Mouse (Mus musculus) right cerebral cortex, postnatal 14 days (tissue): ENCODE results near the gene Trim61.
A peak's percentile ranks its signal among the peaks of the same experiment; 100 is the strongest.
"Not testable (repeated sequence)": the region's sequence is repeated elsewhere in the genome, so short reads cannot be mapped to it uniquely, and the experiment has no call there.

Experiments
- DNase-seq: peaks from one replicate; pipeline ENCODE4 v3.0.0; 2022

The Trim61 gene

DNA sequence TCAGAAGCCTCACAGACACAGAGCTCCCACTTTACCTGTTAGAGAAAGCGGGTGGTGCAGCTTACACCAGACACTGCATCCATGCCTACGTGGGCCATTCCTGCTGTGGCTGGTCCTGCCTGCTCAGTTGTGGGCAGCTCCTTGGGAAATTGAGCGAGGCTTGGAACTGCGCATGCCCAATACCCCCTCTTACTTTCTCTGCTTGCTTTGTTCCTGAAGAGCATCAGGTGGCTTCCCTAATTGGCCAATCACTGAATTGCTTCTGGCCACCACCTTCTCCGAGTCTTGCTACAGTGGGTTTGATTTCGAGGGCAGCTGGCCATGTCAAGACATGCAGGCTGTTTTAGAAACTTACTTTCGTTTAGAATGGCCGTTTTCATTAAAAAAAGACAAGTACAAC lies at the start of gene Trim61, which contains the start of gene Trim60:
Gene Trim61 (minus strand): TSS at position 101 of the 400 bp plus-strand sequence.
Gene Trim60 (minus strand): TSS at position 162 of the 400 bp plus-strand sequence.
- no peak for DNase-seq

DNA sequence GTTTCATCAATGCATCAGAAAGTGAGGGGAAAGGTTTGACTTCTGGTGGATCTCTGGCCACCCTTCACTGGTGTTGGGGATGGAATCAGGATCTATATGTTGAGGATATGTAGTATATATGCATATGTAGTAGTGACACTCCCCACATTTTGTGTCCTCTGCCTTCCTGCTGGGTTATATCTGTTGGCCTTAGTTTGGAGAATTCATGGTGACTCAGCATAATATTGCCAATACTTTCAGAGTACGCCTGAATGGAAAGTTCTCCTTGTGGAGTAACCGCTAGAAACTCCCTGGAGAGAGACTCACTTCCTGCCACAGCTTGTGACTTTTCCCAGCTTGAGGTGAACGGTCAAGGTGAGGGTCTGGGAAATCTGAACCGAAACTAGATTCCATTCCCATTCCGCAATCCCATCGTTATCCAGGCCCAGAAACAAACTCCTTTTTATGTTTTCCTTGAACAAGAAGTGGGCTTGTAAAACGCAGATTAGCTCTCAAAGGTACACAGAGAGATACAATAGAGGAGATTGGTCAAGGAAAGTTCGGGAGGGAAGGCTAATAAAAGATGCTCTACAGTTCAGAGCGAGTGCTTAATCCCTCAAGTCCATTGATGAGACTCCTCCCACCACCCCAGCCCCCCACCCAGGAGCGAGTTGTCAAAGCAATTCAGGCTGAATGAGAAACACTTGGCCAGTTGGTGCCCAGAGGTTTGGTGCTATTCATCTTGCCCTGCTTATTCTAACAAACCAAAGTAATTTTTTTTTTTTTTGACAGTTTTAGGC lies 49.6 kb upstream of the Trim61 start:
- no peak for DNase-seq

DNA sequence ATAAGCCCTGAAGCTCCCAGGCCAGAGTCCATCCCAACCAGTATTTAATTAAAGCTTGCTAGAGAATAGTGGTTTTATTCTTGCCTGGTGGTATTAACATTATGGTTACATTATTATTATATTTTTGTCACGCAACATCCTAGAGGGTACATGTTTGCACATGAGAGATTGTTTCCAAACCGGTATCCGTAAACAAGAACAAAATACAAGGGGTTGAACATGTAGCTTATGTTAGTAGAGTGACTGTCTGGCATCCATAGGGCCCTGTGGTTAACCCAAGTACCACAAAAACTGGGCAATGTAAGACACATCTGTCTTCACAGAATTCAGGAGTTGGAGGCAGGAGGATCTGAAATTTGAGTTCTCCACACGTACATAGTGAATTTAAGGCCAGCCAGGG lies 48.7 kb upstream of the Trim61 start:
- no peak for DNase-seq

DNA sequence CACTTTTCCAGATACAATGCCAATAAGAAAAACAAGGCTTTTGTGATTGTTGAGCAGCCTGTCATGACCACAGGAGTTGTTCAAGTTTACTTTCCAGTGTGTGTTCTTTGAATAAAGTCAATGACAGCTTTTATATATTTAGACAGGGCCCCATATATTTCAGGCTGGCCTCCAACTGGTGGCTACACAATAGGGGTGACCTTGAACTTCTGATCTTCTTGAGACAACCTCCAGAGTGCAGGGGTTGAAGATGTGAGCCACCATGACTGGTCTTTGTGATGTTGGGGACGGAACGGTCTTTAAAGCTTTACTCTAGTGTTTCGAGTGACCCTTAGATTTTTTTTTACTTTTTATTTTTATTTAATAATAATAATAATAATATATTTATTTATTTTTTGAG lies 47.3 kb upstream of the Trim61 start:
- DNase-seq = no peak

DNA sequence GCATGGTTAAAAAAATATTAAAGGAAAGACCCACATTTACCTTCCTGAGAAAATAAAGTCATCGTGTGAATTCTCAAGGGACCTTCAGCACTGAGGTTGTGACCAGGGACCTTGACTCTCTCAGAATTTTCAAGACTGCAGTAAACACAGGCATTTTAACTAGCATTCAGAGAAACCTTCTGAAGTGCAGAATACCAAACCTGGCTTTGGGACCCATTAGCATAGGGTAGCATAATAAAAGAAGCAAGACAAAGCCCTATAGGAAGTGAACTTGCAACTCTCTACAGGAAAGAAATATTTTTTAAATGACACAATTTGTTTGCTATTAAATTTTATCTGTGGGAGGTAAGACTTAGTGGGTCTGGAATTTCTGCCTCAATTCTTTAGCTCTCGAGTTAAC lies 45.7 kb upstream of the Trim61 start:
- DNase-seq = no peak

DNA sequence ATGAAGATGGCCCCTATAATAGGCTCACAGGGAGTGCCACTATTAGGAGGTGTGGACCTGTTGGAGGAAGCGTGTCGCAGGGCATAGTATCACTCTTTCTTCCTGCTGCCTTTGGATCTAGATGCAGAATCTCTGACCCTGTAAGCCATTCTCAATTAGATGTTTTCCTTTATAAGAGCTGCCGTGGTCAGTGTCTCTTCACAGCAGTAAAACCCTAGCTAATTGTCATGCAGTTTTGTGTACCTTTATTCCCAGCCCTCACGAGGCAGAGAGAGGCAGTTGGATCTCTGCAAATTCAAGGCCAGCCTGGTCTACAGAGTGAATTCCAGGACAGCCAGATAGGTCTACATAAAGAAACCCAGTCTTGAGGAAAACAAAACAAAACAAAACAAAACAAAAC lies 43.9 kb upstream of the Trim61 start:
- no peak for DNase-seq

DNA sequence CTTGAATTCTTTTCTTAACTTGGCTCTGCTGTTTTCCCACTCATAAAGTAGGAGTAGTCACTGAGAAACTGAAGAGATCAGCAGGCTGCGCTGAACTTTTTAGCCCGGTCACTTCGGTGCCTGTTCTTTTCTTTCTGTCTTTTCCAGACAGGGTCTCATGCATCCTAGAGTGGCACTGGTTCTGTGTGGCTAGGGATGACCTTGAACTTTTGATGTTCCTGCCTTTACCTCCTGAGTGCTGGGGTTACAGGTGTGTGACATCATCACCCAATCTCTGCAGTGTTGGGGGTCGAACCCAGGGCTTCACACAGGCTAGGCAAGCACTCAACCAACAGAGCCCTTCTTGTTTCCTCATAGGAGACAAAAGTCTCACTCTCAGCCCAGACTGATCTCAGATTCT lies 38.4 kb upstream of the Trim61 start:
- no peak for DNase-seq

DNA sequence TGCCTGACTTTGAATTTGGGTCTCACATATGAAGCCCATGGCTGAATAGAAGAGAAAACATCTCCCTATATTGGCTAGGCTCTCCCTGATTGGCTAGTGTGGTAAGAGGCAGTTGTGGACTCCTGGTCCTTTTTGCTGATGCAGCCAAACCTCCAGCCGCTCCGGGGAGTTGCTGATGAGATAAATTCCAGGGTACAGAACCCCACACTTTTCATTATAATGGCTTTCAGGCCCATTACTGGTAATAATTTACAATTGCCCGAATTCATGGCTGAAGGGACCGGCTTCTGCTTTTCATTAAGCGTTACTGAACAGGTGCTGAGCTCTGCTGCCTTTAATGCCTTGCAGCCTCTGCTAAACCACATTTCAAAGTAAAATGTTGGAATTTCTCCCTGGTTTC lies 35.6 kb upstream of the Trim61 start:
- no peak for DNase-seq

DNA sequence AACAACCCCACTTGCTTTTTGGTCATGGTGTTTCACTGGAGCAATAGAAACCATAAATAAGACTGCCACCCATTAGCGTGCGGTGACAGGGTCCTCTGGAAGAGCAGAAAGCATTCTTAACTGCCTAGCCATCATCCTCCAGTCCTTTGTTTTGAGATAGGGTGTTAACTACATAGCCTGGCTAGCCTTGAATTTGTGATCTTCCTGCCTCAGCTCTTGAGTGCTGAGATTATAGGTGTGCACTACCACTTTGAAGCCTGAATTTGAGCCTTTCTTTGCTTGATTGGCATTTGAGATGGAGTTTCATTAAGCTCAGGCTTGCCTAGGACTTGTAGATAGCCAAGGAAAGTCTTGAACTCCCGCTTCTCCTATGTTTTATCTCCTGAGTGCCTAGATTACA lies 35.2 kb upstream of the Trim61 start:
- no peak for DNase-seq

DNA sequence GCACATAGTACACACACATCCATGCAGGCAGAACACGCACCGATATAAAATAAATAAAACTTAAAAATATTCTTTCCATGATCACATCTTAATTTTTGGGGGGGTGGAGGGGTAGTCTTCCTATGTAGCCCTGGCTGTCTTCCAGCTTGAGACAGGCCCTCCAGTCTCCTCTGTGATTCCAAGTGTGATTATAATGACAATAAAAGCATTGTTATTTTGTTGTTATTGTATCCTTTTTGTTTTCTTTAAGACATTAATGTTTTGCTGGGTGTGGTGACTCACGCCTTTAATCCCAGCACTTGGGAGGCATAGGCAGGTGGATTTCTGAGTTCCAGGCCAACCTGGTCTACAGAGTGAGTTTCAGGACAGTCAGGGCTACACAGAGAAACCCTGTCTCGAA lies 29.5 kb upstream of the Trim61 start:
- DNase-seq = no peak

DNA sequence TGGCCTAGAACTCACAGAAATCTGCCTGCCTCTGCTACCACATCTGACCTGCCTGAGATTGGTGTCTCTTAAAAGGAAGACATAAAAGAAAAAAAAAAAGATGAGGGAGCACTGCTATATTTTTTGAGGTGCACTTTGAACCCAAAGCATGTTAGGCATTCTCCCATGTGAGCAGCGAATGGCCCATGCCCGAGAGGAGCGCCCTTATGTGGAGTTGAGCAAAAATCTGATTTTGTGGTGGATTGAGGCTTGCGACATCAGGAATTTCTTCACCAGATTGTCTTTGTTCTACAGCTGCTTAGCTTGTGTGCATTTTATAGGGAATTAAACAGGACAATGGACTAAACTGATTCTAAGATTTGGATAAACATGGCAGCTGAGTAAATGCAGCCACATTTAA lies 28.9 kb upstream of the Trim61 start:
- no peak for DNase-seq

DNA sequence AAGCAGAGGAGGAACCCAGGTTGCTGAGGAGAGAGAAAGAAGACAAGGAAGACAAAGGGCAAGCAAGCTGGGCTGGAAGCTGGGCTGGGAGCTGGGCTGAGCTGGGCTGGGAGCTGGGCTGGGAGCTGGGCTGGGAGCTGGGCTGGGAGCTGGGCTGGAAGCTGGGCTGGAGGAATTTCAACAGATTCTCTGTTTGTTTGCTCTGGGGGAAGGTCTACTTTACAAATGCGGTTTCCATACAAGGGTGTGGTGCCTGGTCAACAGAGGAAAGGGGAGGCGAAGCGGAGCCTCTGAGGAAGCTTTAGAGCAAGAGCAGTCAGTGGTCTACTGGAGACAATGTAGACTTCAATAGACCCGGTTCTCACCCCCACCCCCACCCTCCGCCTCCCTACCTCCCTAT lies 28.2 kb upstream of the Trim61 start:
- no peak for DNase-seq

DNA sequence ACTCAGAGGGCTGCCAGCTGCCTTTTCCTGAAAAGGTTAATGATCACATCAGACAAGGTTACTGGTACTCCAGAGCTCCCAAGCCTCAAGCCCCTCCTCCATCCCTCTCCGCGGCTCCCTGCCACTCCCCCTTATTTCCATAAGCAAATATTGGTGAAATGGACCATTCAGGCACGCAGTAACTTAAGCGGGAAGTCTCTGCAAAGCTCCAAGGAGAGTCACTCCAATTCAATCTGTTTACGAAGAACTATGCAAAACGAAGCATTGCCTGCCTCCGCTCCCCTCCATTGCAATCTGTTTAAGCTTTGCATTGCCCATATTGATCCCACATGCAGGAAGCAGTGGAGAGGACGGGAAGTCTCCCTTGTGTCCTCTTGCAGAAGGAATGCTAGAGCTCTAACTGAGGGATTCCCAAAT lies 18.8 kb upstream of the Trim61 start, which contains the start of gene Apela:
Gene Apela (minus strand): TSS at position 220 of the 417 bp plus-strand sequence.
- no peak for DNase-seq

DNA sequence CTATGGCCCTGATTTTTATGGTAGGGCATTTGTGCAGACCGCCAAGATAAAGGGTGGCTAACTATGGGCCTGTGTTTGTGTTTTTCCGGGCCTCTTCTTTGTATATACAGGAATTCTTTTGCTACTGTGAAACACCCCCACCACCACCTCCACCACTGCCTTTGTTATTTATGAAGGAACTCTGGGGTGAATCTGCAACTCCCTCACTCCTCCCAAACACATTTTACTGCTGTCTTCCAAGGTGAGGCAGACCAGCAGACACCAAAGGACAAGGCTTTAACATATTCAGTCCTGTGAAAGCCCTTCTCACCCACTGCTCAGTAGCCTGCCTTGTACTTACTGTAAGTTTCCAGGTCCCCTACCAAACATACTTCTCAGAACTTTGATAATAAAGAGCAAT lies 15.8 kb upstream of the Trim61 start:
- no peak for DNase-seq

DNA sequence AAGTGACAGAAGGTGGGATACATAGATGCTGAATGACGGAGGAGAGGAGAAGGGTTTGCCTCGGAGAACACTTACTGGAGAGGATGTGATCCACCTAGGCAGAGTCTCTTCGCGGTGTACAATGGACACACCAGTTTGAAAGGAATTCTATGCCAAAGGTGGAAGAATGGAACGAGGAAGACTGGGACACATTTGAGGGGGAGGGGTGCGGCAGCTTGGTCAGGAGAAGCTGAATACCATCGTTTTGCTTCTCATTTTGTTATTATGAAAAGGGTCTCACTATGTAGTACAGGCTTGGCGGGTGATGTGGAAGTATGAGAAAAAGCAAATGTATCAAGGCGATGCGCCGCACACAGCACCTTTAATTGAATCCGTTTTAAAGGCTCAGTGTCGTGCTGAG lies 14.7 kb upstream of the Trim61 start:
- no peak for DNase-seq

DNA sequence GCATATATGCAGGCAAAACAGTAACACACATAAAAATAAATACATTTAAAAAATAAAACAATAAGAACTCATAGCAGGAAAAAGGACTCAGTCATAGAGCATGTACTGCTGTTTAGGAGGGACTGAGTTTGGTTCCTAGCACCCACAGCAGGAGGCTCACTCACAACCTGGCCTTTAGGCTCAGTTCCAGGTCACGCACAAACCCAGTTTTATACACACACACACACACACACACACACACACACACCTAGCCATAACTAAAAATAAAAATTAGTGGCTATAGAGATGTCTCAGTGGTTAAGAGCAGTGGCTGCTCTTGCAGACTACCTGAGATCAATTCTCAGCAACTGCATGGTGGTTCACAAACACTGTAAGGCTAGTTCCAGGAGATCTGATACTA lies 13.8 kb upstream of the Trim61 start:
- no peak for DNase-seq

DNA sequence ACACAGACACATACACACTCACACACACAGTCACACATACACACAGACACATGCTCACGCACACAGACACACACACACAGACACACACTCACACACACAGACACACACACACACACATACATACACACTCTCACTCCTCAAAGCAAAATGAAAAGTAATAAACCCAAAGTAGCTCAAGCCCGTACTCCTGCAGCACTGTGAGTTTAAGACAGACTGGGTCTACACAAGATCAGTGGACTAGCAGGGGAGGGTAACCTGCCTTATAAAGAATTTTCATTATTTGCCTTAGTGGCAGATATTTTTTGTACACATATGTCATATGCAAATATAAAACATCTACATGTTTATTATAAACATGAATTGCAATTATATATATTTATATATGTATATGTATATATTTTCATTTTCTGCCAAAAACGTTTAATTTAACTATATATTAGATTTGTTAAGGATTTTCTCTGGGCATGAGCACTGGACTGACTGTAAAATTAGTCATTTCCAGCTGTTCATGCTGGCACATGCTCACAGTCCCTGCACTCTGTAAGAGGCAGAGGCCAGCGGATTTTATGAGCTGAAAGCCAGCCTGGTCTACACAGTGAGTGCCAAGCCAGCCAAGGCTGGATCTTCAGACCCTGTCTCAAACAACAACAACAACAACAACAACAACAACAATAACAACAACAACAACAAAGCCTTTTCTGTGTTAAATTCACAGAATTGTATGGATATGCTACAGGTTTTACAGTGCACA lies 12.6 kb upstream of the Trim61 start:
- no peak for DNase-seq

DNA sequence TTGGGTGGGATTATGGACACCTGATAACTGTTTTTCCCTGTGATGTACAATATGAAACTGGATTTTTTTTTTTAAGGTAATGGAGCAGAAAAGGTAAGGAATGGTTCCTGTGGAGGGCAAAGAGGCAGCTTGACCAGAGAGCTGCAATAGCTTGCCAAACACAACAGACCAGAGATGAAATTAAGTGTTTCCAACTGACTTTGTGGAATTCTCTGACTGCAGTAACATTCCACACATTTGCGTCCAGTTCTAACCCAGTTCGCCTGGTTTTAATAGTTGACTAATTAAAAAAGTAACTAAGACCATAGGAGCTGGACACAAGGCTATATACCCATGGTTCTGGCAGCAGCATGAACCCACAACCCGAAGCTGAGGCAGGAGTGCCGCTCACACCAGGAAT lies 11.5 kb upstream of the Trim61 start:
- no peak for DNase-seq

DNA sequence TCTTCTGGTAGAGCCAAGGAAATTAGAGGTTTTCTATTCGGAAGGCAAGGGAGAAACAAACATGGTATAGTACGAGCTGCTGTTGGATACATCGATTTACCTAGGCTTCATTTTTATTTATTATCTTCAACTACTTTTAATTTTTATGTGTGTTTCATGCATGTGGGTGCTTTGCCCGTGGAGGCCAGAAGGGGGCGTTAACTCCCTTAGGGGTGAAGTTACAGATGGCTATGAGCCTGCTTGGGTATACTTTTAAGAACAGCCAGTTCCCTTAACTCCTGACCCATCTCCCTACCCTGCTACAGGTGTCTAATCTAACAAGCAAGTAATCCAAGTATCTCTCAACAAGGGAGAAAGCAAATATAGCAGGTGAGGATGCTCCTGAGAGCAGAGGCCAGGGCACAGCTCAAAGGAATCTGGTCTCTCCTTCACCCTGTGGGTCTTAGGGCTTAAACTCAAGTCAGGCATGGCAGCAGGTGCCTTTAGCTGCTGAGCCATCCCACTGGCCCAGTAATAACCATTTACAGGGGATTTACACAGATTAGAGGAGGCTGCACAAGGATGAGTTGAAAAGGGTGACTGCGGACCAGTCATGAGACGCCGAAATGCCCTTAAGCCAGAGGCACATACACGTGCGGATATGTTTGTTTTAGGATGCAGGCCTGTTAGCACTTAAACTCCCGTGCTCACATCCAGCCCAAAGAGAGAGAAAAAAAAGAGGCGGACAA lies 10.8 kb upstream of the Trim61 start:
- no peak for DNase-seq

DNA sequence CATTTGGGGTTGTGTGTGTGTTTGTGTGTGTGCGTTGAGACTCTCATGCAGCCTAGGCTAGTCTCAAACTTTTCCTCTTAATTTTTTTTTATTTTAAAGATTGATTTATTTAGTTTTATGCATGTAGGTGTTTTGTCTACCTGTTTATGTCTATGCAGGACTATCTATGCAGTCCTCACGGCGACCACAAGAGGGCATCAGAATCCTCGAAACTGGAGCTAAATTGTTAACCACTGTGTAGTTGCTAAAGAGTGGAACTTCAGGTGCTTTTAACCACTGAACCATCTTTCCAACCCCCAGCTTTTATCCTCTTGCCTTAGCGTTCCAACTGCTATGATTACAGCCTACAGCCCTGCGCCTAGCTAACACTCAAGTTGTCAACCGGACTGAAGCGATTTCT lies 4.2 kb upstream of the Trim61 start:
- peak; percentile 71 for DNase-seq

DNA sequence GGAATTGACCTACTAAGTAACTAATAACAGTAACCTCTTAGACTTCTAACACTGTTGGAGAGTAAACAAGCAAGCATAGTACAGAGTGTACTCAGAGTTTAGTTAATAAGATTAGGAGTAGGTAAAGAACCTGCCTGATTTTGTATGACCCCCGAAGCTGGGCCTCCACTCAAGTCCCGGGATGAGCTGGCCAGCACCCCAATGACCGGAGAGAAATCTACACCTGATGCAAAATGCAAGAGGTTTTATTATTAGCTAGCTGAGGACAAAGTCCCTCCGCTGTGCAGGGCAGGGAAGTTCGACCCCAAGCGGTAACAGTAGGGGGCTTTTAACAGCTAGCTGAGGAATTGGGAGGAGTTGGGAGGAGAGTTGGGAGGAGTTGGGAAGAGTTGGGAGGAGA lies 10.7 kb downstream of the Trim61 start:
- DNase-seq = not testable (repeated sequence)

DNA sequence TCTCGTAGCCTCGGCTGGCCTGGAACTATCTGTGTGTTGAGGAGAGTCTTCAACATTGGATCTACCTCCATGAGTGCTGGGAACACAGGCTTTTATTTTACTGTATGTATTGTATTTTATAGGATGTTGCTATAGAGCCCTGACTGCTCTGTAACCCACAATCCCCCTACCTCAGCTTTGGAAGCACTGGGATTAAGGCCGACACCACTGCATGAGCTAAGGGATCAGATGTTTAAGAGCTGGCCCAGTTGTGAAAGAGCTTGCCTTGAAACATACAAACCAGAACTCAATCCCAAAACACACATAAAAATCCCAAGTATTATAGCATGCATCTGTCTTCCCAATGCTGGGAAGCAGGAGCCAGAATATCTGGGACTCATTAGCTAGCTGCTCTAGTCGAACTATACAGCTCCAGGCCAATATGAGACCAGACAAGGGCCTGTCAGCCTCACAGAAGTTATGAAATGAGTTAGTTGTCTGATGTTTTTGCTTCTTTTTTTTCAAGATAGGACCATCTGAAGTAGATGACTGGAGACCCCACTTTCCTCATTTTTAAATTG lies 19.4 kb downstream of the Trim61 start:
- no peak for DNase-seq

DNA sequence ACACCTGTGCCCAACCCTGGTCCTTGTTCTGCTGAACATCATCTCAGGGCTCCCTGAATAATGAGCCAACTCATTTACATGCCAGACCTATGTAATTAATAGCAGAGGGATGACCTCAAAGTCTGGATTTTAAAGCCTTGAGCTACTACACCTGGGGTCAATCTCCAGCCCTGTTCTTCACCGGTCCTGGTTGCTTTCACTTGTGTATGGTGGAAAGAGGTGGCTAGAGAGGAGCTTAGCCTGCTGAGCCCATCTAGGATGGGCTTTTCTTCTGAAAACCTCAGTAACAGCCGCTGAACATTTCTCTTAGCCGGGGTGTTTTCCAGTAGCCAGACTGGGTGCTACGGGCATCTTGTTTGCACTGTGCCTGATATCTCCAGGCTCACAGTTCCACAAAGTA lies 30.6 kb downstream of the Trim61 start, which contains the start of gene Trim75:
Gene Trim75 (minus strand): TSS at position 101 of the 400 bp plus-strand sequence.
- no peak for DNase-seq
